Mouse (Mus musculus) neural tube, embryonic 11.5 days (tissue): ENCODE results near the gene Inha. TPM values are rescaled to one million over a fixed set of nuclear protein-coding genes. Genes with fewer than 3 reads are reported as not detected.

ENCODE experiments used
- ATAC-seq: fragments of 200-750 bp; cut with Nextera tagmentation; 2 replicates; pipeline ENCODE4 v1.8.0; 2017; ENCODE audit warnings: moderate number of reproducible peaks, mild to moderate bottlenecking, moderate TSS enrichment, moderate library complexity; ENCODE audit not compliant: insufficient read depth, low FRiP score, low TSS enrichment
- DNase-seq: peaks from one replicate; pipeline ENCODE4 v3.0.0-alpha.2; 2015; ENCODE audit warnings: low spot score
- H3K27ac ChIP-seq: fragments of 300-500 bp; sonication (generic); 2 replicates; pipeline ENCODE4 v1.5.1; 2014; ENCODE audit warnings: low read depth, mild to moderate bottlenecking, low read length
- H3K27me3 ChIP-seq: fragments of 300-500 bp; sonication (generic); 2 replicates; pipeline ENCODE4 v1.6.1; 2014; ENCODE audit warnings: mild to moderate bottlenecking, low read length, mixed read lengths; ENCODE audit not compliant: control insufficient read depth, insufficient read depth
- H3K36me3 ChIP-seq: fragments of 300-500 bp; sonication (generic); 2 replicates; pipeline ENCODE4 v1.6.1; 2014; ENCODE audit warnings: mild to moderate bottlenecking, low read length, moderate library complexity, mixed read lengths; ENCODE audit not compliant: control insufficient read depth, insufficient read depth
- H3K4me1 ChIP-seq: fragments of 300-500 bp; sonication (generic); 2 replicates; pipeline ENCODE4 v1.6.1; 2014; ENCODE audit warnings: low read length, mixed read lengths; ENCODE audit not compliant: control insufficient read depth, insufficient read depth
- H3K4me2 ChIP-seq: fragments of 300-500 bp; sonication (generic); 2 replicates; pipeline ENCODE4 v1.6.1; 2014; ENCODE audit warnings: low read depth, mild to moderate bottlenecking, moderate library complexity
- H3K4me3 ChIP-seq: fragments of 300-500 bp; sonication (generic); 2 replicates; pipeline ENCODE4 v1.5.1; 2014; ENCODE audit warnings: low read depth, low read length
- H3K9ac ChIP-seq: fragments of 300-500 bp; sonication (generic); 2 replicates; pipeline ENCODE4 v1.6.1; 2014; ENCODE audit warnings: mild to moderate bottlenecking, low read length
- H3K9me3 ChIP-seq: fragments of 300-500 bp; sonication (generic); 2 replicates; pipeline ENCODE4 v1.6.1; 2016; ENCODE audit warnings: low read length; ENCODE audit not compliant: control insufficient read depth
- WGBS: fragments of 180-500 bp; shearing (Covaris S2); extraction: QIAGEN DNeasy Blood & Tissue Kit; methylation state at CpG from one replicate; pipeline ENCODE4 v1.1.7; 2014; 5-methylcytosine and 5-hydroxymethylcytosine counted together
- polyA plus RNA-seq: library from polyadenylated mRNA; unstranded; fragments of >200 nt; fragmentation: Nextera tagmentation; extraction: Ambion mirVana; gene quantifications from 2 replicates; pipeline ENCODE4 v1.2.1, GENCODE M21; 2014

Gene Inha
- polyA plus RNA-seq, 1 experiment from 2014 or later = 2.6 TPM

GRCm38 (mm10) chr1:75521321-75522031, 14.6 kb downstream of the Inha start, which contains the start of gene Stk11ip:
Gene Stk11ip (plus strand): TSS chr1:75521529.
- DNase-seq = peak; percentile 96
- WGBS = under 1% methylated on average over 46 of the region's 46 CpGs

GRCm38 (mm10) chr1:75524679-75525078, 17.8 kb downstream of the Inha start:
- no peak overlapping the region for H3K9ac ChIP-seq
- H3K27ac ChIP-seq = no peak overlapping the region
- 0 out of 2 replicates have a peak, but pooled peaks cover 2% of the 10 kb centered on the region for H3K36me3 ChIP-seq
- DNase-seq (no peak), ATAC-seq (no peak)
- no peaks in the 10 kb centered on the region for H3K27me3 ChIP-seq
- no peaks in the 10 kb centered on the region for H3K4me1 ChIP-seq
- H3K4me3 ChIP-seq = no peak overlapping the region
- 92% methylated on average over 7 of the region's 7 CpGs for WGBS
- H3K9me3 ChIP-seq = no peaks in the 10 kb centered on the region
- no peak overlapping the region for H3K4me2 ChIP-seq

More at GRCm38 (mm10) chr1:75521321-75522031, 14.6 kb downstream of the Inha start, which contains the start of gene Stk11ip:
- Histone ChIP-seq H3K9me3 (no peaks in the 10 kb centered on the region), H3K9ac (peak within 1 kb of the TSS; percentile 45), H3K4me2 (peak within 1 kb of the TSS; percentile 51), H3K4me3 (peak within 1 kb of the TSS; percentile 59), H3K27ac (peak within 1 kb of the TSS; percentile 80), H3K36me3 (0 out of 2 replicates have a peak, but pooled peaks cover 2% of the 10 kb centered on the region), H3K27me3 (no peaks in the 10 kb centered on the region), H3K4me1 (no peaks in the 10 kb centered on the region)
- ATAC-seq = peak; percentile 93

- ATAC-seq (no peak), DNase-seq (no peak)
- H3K4me1 ChIP-seq = no peaks in the 10 kb centered on the region
- H3K4me3 ChIP-seq = no peak overlapping the region
- H3K27ac ChIP-seq = no peak overlapping the region
- H3K9me3 ChIP-seq = no peaks in the 10 kb centered on the region
- H3K9ac ChIP-seq = no peak overlapping the region
- WGBS = 83% methylated on average over 4 of the region's 4 CpGs
- peaks cover 7% of the 10 kb centered on the region for H3K36me3 ChIP-seq
- no peak overlapping the region for H3K4me2 ChIP-seq
- H3K27me3 ChIP-seq = no peaks in the 10 kb centered on the region
These were observed 23.7 kb downstream of the Inha start for GRCm38 (mm10) chr1:75530546-75530945.

- 91% methylated on average over 19 of the region's 19 CpGs for WGBS
- H3K27ac ChIP-seq = no peak overlapping the region
These were observed 25.6 kb downstream of the Inha start for GRCm38 (mm10) chr1:75532280-75533172.

GRCm38 (mm10) chr1:75533325-75534252, 26.7 kb downstream of the Inha start:
- Histone ChIP-seq H3K9me3 (no peaks in the 10 kb centered on the region), H3K9ac (no peak overlapping the region), H3K36me3 (peaks cover 5% of the 10 kb centered on the region), H3K4me2 (no peak overlapping the region), H3K4me3 (no peak overlapping the region), H3K27me3 (no peaks in the 10 kb centered on the region), H3K27ac (no peak overlapping the region), H3K4me1 (no peaks in the 10 kb centered on the region)
- ATAC-seq (no peak), DNase-seq (no peak)
- WGBS = 88% methylated on average over 19 of the region's 19 CpGs

More at GRCm38 (mm10) chr1:75532280-75533172, 25.6 kb downstream of the Inha start:
- Histone ChIP-seq H3K36me3 (peaks cover 5% of the 10 kb centered on the region), H3K4me3 (no peak overlapping the region), H3K4me2 (no peak overlapping the region), H3K27me3 (no peaks in the 10 kb centered on the region), H3K9me3 (no peaks in the 10 kb centered on the region), H3K4me1 (no peaks in the 10 kb centered on the region), H3K9ac (no peak overlapping the region)
- DNase-seq = no peak
- no peak for ATAC-seq

- Histone ChIP-seq H3K9ac (no peak overlapping the region), H3K27ac (no peak overlapping the region), H3K27me3 (no peaks in the 10 kb centered on the region), H3K36me3 (peaks cover 3% of the 10 kb centered on the region), H3K4me3 (no peak overlapping the region), H3K4me2 (no peak overlapping the region), H3K9me3 (no peaks in the 10 kb centered on the region), H3K4me1 (no peaks in the 10 kb centered on the region)
- DNase-seq (no peak), ATAC-seq (no peak)
- WGBS = 76% methylated on average over 2 of the region's 2 CpGs
These were observed 30.7 kb downstream of the Inha start for GRCm38 (mm10) chr1:75537587-75537986.

- ATAC-seq (no peak), DNase-seq (no peak)
- H3K4me1 ChIP-seq = no peaks in the 10 kb centered on the region
These were observed 31.8 kb downstream of the Inha start for GRCm38 (mm10) chr1:75538597-75539190.

GRCm38 (mm10) chr1:75541496-75541895, 34.6 kb downstream of the Inha start:
- Histone ChIP-seq H3K27ac (no peak overlapping the region), H3K4me2 (no peak overlapping the region), H3K9me3 (no peaks in the 10 kb centered on the region), H3K36me3 (no peaks in the 10 kb centered on the region), H3K9ac (no peak overlapping the region), H3K4me3 (no peak overlapping the region), H3K4me1 (peaks cover 3% of the 10 kb centered on the region; the same call in 1 of the 2 replicates), H3K27me3 (no peaks in the 10 kb centered on the region)
- ATAC-seq = no peak
- DNase-seq = no peak
- WGBS = 91% methylated on average over 7 of the region's 7 CpGs

More at GRCm38 (mm10) chr1:75538597-75539190, 31.8 kb downstream of the Inha start:
- 83% methylated on average over 9 of the region's 9 CpGs for WGBS
- H3K9ac ChIP-seq = no peak overlapping the region
- H3K36me3 ChIP-seq = peaks cover 2% of the 10 kb centered on the region; the same call in 1 of the 2 replicates
- H3K4me2 ChIP-seq = no peak overlapping the region
- H3K4me3 ChIP-seq = no peak overlapping the region
- H3K27me3 ChIP-seq = no peaks in the 10 kb centered on the region
- no peaks in the 10 kb centered on the region for H3K9me3 ChIP-seq
- no peak overlapping the region for H3K27ac ChIP-seq
